Mouse (Mus musculus): ENCODE measurements at regions not wholly inside any gene's neighbourhood (a gene's known extent, or its start where the extent isn't known, plus 50 kb on each side); places are given as distances from the start of the nearest gene placed in this dataset.

DNA sequence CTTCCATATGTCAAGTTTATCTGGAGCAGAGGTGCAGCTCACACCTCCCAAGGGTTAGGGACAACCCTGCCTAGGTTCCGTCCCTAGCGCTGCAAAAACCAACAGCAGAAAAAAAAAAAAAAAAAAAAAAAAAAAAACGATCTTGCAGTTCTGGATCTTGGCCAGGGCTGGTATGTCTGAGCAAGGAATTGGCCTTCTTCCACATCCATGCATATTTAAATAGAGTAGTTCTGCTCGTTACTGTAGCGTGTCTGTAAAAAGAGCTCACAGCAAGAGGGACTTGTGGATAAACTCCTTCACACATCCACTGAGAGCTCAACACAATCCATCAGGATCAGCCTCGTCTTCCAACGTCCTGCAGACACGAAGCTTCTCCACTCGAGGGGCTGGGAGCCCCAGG, 639.4 kb upstream of the Adam5 start:
- DNase-seq (ENCODE audit: low spot score), result no peak

DNA sequence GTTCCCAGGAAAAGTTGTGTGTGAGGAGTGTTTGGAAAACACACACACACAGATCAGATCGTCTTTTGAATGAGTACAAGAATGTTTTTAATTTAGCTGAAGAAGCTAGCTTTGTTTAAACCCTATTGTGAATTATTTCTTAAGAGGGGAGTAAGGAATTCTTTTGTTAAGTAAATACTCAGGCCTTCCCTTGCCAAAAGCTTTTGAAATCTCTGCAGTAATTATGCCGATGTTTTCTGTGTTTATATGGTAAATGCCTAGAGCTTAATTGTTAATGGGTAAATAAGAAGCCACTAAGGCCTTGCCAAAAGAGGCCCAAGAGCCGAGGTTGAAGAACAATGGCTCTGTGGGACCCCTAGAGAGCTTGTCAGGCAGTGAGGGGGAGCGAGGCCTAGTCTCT, 638.3 kb upstream of the Adam5 start:
- no peak for DNase-seq (ENCODE audit: low spot score)

DNA sequence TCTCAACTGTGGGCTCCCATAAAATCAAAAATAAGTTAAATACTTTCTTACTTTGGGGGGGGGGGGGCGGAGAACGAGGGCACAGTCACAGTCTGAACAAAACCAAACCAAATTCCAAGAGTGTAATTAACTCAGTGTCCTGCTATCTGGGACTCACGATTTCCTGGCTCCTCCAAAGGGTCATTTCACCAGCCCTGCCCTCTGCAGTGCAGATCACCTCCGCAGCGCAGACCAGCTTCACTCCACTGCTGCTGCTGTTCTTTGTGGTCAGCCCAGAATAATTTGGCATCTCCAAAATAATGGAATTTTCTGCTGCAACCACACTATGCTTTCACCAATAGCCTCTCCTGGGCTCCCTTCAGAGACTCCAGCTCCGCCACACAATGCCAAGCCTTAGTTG, 631.5 kb upstream of the Adam5 start:
- DNase-seq (ENCODE audit: low spot score), result no peak

DNA sequence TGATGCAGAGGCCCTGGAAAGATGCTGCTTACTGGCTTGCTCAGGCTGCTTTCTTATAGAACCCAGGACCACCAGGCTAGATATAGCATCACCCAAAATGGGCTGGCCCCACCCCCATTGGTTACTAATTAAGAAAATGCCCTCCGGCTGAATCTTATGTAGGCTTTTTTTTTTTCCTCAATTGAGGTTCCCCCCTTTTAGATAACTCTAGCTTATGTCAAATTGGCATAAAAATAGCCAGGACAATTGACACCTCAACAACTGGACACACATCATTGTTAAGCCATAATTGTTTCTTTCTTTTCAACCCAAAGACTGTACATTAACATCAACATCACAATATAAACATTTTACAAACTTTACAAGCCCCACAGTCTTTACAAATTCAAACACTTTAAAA, 630.8 kb upstream of the Adam5 start:
- no peak for DNase-seq (ENCODE audit: low spot score)

DNA sequence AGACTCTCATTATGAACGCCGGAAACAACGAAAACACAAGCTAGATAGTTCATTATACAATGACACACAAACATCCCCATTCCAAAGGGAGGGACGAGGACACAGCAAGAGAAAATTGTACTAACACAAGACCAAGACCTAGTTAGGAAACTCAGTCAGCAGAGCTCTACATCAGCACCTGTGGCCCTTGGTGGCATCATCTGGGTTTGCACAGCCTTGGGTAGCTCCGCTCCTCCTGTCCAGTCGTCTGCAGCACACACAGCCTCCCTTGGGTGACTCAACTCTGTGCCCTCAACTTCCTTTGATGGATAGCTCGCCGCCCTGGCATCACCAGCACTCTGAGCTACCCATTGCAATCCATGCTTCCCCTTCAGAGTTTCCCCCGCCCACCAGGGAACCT, 629.7 kb upstream of the Adam5 start:
- no peak for DNase-seq (ENCODE audit: low spot score)

DNA sequence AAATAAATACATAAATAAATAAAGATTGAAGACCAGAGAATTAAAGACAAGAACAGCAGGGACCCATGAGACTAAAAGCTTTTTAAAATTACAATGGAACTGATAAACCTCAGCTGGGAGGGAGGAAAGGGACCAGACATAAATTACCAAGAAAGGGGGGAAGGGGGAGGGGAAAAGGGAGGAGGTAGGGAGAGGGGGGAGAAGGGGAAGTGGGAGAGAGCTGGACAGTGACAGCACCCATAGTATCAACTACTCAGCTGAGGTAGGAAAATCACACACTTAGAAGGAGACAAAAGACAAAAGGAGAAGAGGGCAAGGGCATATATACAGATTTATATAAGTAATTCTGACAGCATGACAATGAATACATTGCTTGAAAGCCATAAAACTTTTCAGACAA, 626.4 kb upstream of the Adam5 start:
- DNase-seq (ENCODE audit: low spot score), result no peak

DNA sequence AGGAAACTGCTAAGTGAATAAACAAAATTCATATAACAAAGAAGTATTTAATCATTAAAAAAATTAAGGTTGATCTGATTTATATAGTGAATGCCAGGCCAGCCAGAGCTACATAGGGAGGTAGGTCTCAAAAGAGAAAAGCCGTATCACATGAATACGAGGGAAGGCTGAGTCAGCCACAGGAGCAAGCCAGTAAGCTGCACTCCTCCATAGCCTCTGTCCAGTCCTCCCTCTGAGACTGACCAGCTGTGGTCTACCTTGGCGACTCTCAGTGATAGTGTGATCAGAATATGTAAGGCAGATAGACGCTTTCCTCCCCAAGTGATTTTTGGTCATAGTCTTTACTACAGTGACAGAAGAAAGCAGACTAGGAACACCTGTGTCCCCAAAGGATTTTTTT, 625.4 kb upstream of the Adam5 start:
- no peak for DNase-seq (ENCODE audit: low spot score)

DNA sequence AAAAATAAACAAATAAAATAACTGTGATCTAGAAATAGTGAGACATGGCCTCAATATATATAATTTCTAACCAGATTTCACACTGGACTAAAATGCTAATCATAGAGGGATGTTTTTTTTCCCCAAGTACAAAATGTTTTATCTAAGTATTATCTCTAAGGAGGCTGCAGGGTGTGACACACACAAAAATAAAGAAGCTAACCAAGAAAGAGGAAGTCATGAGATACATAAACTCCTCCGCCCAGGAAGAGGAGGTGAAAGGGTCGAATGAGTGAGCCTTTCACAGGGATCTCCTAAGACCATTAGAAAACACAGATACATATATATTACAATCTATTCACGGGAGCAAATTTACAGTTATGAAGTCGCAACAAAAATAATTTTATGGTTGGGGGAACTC, 623.7 kb upstream of the Adam5 start:
- DNase-seq (ENCODE audit: low spot score), result no peak

DNA sequence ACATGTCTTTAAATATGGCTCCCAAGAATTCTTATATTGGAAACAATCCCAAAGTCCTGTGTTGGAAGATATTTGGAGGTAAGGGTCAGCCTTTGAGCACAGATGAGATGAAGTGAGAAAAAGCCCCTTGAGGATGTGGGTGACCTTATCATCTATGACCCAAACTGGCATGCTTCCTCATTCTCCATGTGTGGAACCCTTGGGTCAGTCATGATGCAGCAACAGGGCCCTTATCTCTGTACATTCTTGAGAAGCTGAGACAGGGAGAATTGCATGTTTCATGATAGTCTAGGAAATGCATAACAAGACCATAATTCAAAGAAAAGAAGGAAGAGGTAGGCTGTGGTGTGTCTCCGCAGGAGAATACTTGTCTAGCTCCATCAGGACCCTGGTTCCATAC, 621.8 kb upstream of the Adam5 start:
- DNase-seq (ENCODE audit: low spot score), result no peak

DNA sequence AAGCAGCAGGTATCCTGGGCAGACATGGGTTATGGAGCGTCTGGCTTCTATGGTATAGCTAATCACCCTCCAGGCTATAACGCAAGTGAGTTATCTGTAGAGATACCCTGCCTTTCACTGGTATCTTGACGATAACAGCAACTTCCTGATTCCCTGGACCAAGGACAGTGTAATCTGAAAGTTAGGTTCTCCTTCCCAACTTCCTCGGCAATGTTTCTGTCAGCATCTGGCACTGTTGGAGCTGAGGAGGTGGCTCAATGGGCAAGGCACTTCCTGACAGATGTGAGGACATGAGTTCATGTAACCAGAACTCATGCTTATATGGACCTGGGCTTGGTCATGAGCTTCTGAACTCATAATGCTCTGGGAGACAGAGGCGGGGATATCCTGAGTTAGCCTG, 620.9 kb upstream of the Adam5 start:
- DNase-seq (ENCODE audit: low spot score), result no peak

DNA sequence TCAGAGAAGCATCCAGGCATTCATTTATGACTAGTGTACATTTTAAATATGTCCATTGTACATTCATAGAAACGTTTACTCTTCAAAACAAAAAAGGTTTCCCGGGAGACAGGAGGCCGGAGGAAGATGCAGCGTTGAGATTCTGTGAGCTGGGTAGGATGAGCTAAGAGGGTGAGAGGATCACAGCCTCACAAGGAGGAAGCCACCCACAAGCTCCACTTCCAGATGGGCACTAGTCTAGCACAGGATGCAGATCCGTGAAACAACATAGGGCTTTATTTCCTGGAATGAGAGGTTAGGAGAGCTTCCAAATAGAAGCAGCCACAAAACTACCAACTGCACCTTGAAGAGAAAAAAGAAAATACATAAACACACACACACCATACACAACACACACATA, 619.4 kb upstream of the Adam5 start:
- DNase-seq (ENCODE audit: low spot score), result no peak

DNA sequence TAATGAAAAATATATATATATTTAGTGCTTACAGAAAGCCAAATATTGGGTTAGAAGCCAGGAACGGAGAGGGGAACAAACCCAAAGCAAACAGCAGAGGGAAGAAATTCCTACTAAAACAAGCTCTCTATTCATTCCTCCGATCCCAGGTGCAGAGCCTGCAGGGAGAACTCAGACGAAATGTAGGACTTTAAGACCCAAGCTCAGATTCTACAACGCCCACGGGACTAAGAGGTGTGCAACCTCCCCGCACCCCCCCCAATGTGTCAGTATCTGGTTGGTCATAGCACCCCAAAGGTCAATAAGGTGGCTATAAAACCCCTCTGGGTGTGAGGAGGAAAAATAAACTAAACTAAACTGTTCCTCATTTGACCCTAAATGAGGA, 616.9 kb upstream of the Adam5 start:
- DNase-seq (ENCODE audit: low spot score), result no peak

DNA sequence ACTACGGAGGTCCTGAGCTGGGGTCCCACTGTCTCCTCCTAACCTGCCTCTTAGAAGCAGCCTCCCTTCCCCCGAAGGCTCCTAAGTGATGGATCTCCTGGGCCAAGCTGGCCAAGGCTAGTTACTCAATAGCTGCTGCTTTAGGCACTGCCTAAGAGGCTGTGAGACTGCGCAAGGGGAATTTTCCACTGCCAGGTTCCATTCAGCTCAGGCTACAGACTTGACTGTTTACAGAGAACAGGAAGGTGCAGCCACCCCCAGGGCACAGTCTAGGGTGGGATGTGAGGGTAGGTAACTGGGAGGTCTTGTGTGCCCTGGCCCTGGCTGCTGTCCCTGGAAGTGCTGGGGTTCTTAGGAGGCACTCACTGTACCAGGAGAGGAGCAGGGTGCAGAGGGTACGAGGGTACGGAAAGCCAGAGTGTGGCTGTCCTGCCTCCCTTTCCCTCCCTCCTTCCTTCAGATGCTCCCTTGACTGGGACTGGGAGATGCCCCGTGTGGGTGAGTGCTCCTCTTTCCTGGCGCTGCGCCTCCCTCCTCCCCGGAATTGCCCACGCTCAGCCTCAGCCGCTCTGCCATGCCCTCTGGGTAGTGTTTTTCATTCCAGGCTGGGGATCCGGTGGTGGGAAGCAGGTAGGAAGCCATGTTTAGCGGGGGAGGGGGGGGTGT, 616.4 kb upstream of the Adam5 start:
- peak; percentile 19 for DNase-seq (ENCODE audit: low spot score)

DNA sequence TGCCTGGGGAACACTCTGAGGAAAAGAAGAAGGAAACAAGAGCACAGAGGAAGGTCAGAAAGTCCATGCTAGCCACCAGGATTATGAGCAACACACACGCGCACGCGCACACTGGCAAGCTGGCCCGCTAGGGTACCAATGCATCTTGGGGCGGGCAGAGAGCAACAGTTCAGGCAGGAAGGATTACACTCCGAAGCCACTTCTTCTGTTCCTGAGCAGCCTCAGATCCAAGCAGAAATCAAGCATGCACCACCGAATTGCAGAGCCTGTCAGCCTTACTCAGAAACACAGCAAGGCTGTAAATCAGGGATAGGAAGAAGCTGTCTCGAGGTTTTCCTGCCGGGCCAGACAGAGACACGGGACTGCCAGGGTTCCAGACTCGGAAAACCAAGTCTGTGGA, 615.8 kb upstream of the Adam5 start:
- DNase-seq (ENCODE audit: low spot score), result peak; percentile 22

DNA sequence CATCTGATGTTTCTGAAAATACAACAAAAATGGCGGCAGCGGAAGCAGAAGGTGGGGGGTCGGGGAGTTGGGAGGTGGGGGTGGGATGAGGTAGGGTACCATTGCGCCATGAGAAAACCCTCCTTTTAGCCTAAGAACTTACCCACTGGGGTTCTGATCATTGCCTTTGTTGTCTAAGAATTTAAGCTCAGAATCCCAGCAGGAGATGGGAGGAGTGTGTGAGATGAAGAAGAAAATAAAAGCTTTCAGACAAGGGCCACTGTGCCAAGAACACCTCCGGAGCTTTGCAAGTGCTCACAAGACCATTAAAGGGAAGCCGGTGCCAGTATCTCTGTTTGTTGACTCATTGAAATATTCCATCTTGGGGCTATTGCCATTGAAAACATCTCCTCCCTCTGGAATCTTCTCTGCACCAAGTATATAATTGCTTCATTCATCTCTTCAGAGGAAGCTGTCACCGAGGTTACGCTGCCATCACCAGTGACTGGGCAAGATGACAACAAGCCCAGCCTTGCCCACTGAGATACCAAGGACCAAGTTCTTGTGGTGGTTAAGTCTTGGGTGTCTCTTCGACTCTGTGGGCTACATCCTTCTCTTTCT, 614.0 kb upstream of the Adam5 start:
- no peak for DNase-seq (ENCODE audit: low spot score)

DNA sequence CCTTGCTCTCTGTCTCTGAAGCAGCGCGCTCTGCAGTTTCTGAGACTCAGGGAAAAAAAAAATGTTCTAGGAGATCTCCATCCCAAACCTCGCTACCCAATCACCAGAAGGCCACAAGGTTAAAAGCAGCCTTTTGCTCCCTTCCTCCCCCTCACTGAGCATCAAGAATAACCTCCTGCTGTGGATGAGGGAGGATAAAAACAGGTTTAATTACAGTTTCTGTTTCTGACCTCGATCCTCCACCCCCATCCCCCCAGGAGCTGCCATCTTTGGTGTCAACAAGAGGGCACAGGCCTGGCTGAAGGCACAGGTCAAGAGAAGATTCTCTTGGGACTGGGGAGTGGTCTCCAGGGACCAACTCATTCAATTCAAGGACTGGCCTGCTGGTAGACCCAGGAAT, 613.0 kb upstream of the Adam5 start:
- DNase-seq (ENCODE audit: low spot score), result no peak

DNA sequence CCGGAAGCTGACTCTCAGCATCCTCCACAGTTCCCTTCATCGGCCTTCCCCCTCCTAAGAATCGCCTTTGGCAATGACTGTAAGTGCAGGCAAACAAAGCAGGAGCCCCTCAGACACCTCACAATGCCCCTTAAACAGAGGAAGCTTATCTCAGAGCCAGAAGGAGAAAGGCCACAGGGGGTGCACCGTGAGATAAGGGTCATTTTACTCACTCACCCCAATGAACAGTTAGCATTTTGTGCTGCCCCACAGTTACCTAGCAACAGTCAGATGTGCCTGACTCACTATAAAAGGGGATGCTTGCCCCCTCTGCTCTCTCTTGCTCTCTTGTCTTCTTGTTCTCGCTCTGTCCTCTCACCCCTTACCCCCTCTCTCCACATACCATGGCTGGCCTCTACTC, 606.4 kb upstream of the Adam5 start:
- no peak for DNase-seq (ENCODE audit: low spot score)

DNA sequence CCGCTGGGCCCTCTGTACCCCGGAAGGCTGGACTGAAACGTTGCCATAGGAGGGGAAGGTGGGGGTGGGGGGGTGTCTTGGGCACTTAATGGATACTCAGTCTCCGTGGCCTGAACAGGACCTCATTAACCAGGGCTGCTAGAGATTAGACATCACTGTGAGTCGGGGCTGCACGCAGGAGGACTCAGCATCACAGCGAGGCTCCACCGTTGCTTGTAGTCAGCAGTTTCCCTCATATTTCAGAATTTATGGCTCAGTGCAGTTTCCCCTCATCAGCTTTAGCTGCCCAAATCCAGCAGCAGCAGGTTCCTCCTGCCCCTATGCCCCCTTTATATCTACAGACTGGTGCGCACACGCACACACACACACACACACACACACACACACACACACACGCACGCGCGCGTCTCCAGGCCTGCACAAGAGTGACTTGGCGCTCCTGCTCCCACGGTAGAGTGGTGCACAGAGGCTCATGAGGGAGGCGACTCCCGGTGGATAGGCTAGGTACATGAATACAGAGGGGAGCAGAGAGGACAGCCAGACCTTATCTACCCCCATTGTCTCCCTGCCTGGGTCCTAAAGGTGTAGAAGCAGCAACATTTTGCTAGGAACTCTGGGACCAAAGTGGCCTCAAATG, 605.8 kb upstream of the Adam5 start:
- DNase-seq (ENCODE audit: low spot score), result no peak

DNA sequence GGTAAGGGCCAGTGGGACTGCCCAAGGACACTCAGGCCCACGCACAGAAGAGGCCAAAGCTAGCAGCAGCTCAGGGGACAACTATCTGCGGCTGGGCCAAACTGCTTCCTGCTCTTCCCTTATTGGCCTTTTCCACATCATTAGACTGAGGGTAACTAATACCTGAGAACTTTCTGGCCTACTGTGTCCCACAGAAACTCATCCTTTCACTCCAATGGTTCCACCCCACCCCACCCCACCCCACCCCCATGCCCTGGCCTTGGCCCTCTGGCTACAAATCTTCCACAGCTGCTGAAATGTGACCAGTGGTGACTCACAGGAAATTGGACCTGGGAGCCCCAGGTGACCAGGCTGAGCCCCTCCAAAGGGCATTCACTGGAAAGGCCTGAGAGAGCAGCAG, 604.6 kb upstream of the Adam5 start:
- no peak for DNase-seq (ENCODE audit: low spot score)

DNA sequence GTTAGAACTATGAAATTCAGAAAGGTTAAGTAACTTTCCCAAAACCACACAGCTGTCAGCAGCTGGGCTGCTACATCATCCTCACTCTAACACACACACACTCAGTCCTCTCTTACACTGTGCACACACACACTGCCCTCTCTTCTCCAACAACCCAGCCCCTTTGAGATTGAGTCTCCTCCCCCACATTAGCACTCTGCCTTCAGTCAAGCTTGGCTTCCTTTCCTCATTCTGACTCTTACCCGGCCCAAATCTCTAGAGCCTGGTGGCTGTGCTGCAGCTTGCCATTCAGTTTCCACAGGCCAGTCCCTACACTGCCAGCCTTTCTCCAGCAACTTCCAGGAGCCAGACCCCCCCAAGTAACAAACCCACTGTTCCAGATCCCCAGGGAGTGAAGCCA, 602.0 kb upstream of the Adam5 start:
- no peak for DNase-seq (ENCODE audit: low spot score)

DNA sequence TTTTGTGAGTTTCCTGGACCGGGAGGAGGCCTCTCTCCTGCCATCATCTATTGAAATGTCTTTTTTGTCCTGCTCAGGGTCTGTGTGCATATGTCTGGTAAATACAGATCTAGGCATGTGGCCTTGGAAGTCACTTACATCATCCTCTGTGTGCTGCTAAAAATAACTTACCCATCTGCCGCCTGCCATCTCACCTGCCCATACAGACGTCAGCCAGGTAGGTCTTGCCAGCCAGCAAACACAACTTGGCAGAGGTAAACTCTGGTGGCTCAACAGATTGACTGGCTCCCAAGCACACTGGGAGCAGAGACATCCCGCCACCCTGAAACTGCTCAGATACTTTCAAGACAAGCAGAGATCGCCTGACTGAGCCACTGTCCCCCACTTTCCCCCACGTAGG, 597.3 kb upstream of the Adam5 start:
- DNase-seq (ENCODE audit: low spot score), result no peak

DNA sequence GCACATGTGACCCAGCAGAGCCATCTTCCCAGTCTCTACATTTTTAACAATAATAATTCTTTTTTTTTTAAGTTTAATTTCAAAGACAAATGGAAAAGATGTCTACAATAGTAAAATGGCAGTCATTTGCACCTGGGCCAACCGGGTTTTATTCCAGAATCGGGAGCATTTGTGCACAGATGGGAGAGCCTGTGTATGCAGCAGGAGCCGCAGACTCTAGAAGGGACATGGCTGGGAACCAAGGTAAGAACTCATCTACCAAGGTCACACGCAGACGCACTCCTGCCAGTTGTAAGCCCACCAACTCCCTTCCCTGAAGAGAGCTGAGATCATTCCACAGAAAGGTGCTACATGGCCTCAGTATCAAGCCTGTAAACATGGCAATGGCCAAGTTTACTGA, 586.4 kb upstream of the Adam5 start:
- DNase-seq (ENCODE audit: low spot score), result no peak

DNA sequence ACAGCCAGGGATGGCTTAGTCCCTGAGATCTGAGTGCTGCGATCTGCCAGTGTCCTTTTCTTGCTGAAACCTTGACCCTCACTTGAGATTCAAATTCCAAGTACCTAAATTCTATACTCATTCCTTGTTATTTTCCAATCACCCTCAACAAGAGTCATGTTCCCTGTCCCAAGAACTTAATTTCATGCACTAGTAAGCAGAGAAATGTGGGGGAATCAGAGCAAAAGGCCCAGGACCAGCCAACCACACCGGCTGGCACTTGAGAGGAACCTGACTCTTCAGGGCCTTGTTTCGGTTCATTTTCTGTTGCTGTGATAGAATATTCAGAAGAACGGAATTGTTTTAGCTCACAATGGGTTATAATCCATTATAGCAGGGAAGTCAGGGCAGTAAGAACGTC, 583.7 kb upstream of the Adam5 start:
- DNase-seq (ENCODE audit: low spot score), result no peak

DNA sequence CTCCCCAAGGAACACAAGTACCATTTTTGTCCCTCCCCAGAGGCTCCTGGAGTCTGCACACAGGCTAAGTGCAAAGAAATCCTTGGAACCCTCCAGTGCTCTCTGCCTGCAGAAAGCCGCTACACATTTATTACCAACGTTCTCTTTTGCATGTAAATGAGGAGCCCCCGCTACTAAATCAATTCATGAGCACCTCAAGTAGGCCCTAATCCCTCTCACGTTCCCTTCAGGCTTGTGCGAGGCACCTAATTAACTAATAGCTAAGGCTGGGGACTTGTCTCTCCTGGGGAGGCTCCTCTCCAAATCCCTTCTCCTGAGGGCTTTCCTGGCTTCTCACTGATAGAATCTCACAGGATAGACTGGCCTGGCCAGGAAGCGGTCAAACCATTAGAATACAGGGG, 568.6 kb upstream of the Adam5 start:
- no peak for DNase-seq (ENCODE audit: low spot score)

All from heart, adult 8-10 months (tissue).